Mouse (Mus musculus) CD4-positive, CD25-positive, alpha-beta regulatory T cell, adult 9 weeks (primary cell): ENCODE data around the gene Samm50. TPM values are rescaled to one million over a fixed set of nuclear protein-coding genes. Genes with fewer than 3 reads are reported as not detected.

Source experiments
- polyA plus RNA-seq: library from polyadenylated mRNA; unstranded; fragments of 100-300 nt; shearing (Covaris generic); gene quantifications from one replicate; pipeline ENCODE4 v1.2.1, GENCODE M21; 2017

Samm50 gene
- 139 TPM for polyA plus RNA-seq

DNA sequence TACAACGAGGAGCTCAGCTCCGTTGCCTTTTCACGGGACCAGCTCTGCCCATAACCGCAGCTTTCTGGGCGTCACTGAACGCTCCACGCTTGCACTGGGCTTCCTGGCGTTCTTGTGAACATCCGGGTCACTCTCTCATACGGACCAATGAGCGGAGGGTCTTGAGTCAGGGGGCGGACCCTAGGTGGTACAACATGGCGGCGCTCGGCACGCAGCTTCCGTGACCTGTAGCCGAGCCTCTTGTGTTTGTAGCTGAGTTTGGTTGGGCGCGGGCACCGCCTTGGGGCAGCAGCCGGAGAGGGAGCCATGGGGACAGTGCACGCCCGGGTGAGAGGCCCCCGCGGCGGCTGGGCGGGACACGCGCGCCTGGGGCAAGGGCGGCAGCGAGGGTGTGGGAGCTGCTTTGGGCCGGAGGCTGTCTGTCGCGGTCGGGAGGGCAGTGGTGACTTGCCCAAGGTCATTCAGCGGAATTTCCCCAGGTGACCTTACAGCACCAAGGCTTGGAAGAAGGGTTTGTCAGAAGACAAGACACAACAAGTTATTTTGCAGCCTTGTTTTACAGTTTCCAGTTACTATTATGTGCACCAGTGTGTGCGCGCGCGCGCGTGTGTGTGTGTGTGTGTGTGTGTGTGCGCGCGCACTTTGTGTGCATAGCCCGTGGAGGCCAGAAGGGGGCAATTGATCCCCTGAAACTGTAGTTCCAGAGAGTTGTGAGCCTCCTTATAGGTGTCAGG, at the start of gene Samm50:
Gene Samm50 (plus strand): TSS at position 184 of the 734 bp plus-strand sequence.

DNA sequence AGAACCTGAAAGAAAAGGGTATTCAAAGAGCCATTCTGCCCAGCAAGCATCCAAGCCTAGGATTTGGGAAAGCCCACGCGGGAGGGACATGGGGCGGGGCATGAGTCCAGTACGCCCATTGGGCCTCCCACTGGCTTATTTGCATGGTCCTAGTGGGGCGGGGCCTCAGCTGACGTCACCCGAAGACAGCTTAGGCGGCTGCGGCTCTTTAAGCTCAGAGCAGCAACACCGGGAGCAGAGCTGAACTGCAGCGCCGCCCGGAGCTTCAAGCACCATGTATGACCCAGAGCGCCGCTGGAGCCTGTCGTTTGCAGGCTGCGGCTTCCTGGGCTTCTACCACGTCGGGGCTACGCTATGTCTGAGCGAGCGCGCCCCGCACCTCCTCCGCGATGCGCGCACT, 24.4 kb upstream of the Samm50 start, which contains the start of gene Pnpla3:
Gene Pnpla3 (plus strand): TSS at position 238 of the 400 bp plus-strand sequence.

DNA sequence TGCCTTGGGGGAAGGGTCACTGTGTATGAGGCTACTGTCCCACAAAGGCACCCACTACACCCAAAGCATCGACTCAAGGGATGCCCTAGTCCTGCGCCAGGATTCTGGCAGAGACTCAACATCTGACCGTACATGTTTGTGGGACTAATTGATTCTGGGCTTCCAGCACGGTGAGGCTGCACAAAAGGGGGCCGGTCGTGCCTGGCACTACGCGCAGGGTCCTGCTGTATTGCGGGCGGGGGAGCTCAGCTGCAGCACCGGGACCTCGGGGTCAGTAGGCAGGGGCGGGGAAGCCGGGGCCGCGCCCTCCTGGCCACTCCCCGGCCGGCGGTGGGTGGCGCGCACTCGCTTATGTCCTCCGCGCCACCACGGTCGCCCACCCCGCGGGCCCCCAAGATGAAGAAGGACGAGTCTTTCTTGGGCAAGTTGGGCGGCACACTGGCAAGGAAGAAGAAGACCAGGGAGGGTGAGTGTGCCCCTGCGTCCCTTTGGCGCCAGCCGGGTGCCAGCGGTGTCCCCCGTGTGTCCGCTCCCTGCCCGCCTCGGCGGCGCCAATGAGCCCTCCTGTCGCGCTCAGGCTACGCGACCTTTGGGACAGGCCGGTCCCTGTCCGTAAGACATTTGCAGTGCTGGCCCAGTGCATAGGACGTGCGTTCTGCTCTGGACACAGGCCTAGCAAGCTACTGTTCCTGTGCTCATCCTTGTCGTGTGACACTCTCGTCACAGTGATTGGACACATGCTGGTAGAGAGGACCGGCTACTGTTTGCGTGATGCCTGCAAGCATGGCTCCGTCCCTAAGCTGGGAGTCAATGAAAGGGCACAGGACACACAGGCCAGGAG, 39.9 kb downstream of the Samm50 start, which contains the start of gene Parvb:
Gene Parvb (plus strand): TSS at position 323 of the 841 bp plus-strand sequence.

Other genes with a start within 250 kb of the Samm50 start
- gene Efcab6, start 126.9 kb upstream of the Samm50 start, polyA plus RNA-seq, result not detected
- not detected for gene Sult4a1, start 86.5 kb upstream of the Samm50 start, polyA plus RNA-seq
- gene Pnpla5, start 69.1 kb upstream of the Samm50 start, polyA plus RNA-seq, result not detected
- not detected for gene Pnpla3, start 24.4 kb upstream of the Samm50 start, polyA plus RNA-seq
- 1.6 TPM for gene Parvb, start 39.8 kb downstream of the Samm50 start, polyA plus RNA-seq
- 160 TPM for gene Parvg, start 131.8 kb downstream of the Samm50 start, polyA plus RNA-seq